Mouse (Mus musculus) liver, embryonic 14.5 days (tissue): Measurements from ENCODE around the gene Stxbp3. TPM values are rescaled to one million over a fixed set of nuclear protein-coding genes. Genes with fewer than 3 reads are reported as not detected.
"Not testable (repeated sequence)": the region's sequence is repeated elsewhere in the genome, so short reads cannot be mapped to it uniquely, and the experiment has no call there.

Experiments
- ATAC-seq: fragments of 200-750 bp; cut with Nextera tagmentation; 2 replicates; pipeline ENCODE4 v1.8.0; 2017; ENCODE audit warnings: moderate number of reproducible peaks, mild to moderate bottlenecking, moderate library complexity; ENCODE audit not compliant: insufficient read depth
- DNase-seq, 3 experiments: peaks; one replicate each; pipeline ENCODE4 v3.0.0-alpha.2; 2012 to 2013; ENCODE audit warnings: low read depth in 3 of 3, low spot score in 3 of 3
- H3K27ac ChIP-seq: fragments of 300-500 bp; sonication (generic); 2 replicates; pipeline ENCODE4 v1.5.1; 2014; ENCODE audit warnings: moderate library complexity, mild to moderate bottlenecking, control low read depth, inconsistent platforms
- H3K27me3 ChIP-seq: fragments of 300-500 bp; sonication (generic); 2 replicates; pipeline ENCODE4 v1.6.1; 2014; ENCODE audit warnings: mild to moderate bottlenecking, low read length, moderate library complexity; ENCODE audit not compliant: control insufficient read depth, insufficient read depth
- H3K36me3 ChIP-seq: fragments of 300-500 bp; sonication (generic); replicated peaks from 2 replicates; pipeline ENCODE4 v1.6.1; 2014; ENCODE audit warnings: low read depth; ENCODE audit not compliant: control insufficient read depth, insufficient read depth
- H3K4me1 ChIP-seq, 2 experiments: fragments of 200-500 bp in 1 of 2; fragments of 300-500 bp in 1 of 2; sonication (generic) in 1 of 2; replicated peaks; 2 replicates each; pipeline ENCODE4 v1.6.1; 2012 to 2014; ENCODE audit warnings: antibody characterized with exemption in 1 of 2, inconsistent platforms in 1 of 2, low read length in 1 of 2; ENCODE audit not compliant: control insufficient read depth in 2 of 2, insufficient read depth in 2 of 2
- H3K4me2 ChIP-seq: fragments of 300-500 bp; sonication (generic); 2 replicates; pipeline ENCODE4 v1.6.1; 2014; ENCODE audit warnings: low read depth, mild to moderate bottlenecking, control low read depth, moderate library complexity
- H3K4me3 ChIP-seq, 2 experiments: fragments of 200-500 bp in 1 of 2; fragments of 300-500 bp in 1 of 2; sonication (generic) in 1 of 2; 2 replicates each; pipeline ENCODE4 v1.5.1; 2012 to 2014; ENCODE audit warnings: low read depth in 2 of 2, low read length in 2 of 2, mild to moderate bottlenecking in 2 of 2, control low read depth in 1 of 2, inconsistent platforms in 1 of 2, moderate library complexity in 1 of 2; ENCODE audit not compliant: insufficient read depth in 1 of 2
- H3K9ac ChIP-seq: fragments of 300-500 bp; sonication (generic); replicated peaks from 2 replicates; pipeline ENCODE4 v1.6.1; 2014; ENCODE audit warnings: mild to moderate bottlenecking, control low read depth, moderate library complexity
- H3K9me3 ChIP-seq: fragments of 300-500 bp; sonication (generic); 2 replicates; pipeline ENCODE4 v1.6.1; 2016; ENCODE audit warnings: low read length, mixed read lengths; ENCODE audit not compliant: control insufficient read depth
- CTCF ChIP-seq: IDR thresholded peaks from 2 replicates; pipeline ENCODE4 v1.5.1; 2016; ENCODE audit warnings: antibody characterized with exemption, low read depth, control low read depth
- EP300 ChIP-seq: IDR thresholded peaks from 2 replicates; pipeline ENCODE4 v1.6.1; 2016; ENCODE audit warnings: antibody characterized with exemption, low read depth
- WGBS: fragments of 180-500 bp; shearing (Covaris S2); extraction: QIAGEN DNeasy Blood & Tissue Kit; methylation state at CpG from one replicate; pipeline ENCODE4 v1.1.7; 2014; ENCODE audit not compliant: insufficient replicate concordance; 5-methylcytosine and 5-hydroxymethylcytosine counted together
- polyA plus RNA-seq, 2 experiments: library from polyadenylated mRNA; depleted of rRNA in 1 of 2; stranded (reverse) in 1 of 2; unstranded in 1 of 2; fragments of >200 nt; fragmentation: Nextera tagmentation in 1 of 2; extraction: Ambion mirVana in 1 of 2; gene quantifications; 2 replicates each; pipeline versions ENCODE4 v1.2.1 to v1.2.3; 2012 to 2014

The Stxbp3 gene
- polyA plus RNA-seq, 2 experiments: 11.6 to 16.5 TPM

GRCm38 (mm10) chr3:108865676-108866075 is 25.4 kb upstream of the Stxbp3 start:
- no peaks in the 10 kb centered on the region for H3K36me3 ChIP-seq
- H3K27me3 ChIP-seq: no peaks in the 10 kb centered on the region
- 73% methylated on average over 3 of the region's 3 CpGs for WGBS
- H3K4me1 ChIP-seq: no peaks in the 10 kb centered on the region
- H3K9ac ChIP-seq: no peak overlapping the region
- no peaks in the 10 kb centered on the region for H3K9me3 ChIP-seq
- TF ChIP-seq EP300 (no peak), CTCF (no peak)
- no peak overlapping the region for H3K4me2 ChIP-seq
- DNase-seq: no peak
- no peak overlapping the region for H3K4me3 ChIP-seq
- no peak overlapping the region for H3K27ac ChIP-seq
- ATAC-seq: no peak

- DNase-seq (no peak), ATAC-seq (no peak)
- Histone ChIP-seq H3K4me1 (no peaks in the 10 kb centered on the region), H3K9me3 (no peaks in the 10 kb centered on the region), H3K9ac (no peak overlapping the region), H3K27ac (no peak overlapping the region), H3K36me3 (no peaks in the 10 kb centered on the region), H3K4me2 (no peak overlapping the region), H3K4me3 (no peak overlapping the region), H3K27me3 (no peaks in the 10 kb centered on the region)
- TF ChIP-seq EP300 (no peak), CTCF (no peak)
- WGBS: 26% methylated on average over 3 of the region's 3 CpGs
These were observed 24.8 kb upstream of the Stxbp3 start for GRCm38 (mm10) chr3:108865129-108865528.

- Histone ChIP-seq H3K4me3 (no peak overlapping the region), H3K9ac (no peak overlapping the region), H3K4me1 (no peaks in the 10 kb centered on the region), H3K27ac (no peak overlapping the region), H3K9me3 (no peaks in the 10 kb centered on the region), H3K36me3 (no peaks in the 10 kb centered on the region), H3K4me2 (no peak overlapping the region), H3K27me3 (no peaks in the 10 kb centered on the region)
- TF ChIP-seq CTCF: no peak
- no peak for TF ChIP-seq EP300
- DNase-seq (no peak), ATAC-seq (no peak)
- 75% methylated on average over 10 of the region's 10 CpGs for WGBS
These were observed 22.8 kb upstream of the Stxbp3 start for GRCm38 (mm10) chr3:108863091-108863490.

GRCm38 (mm10) chr3:108862282-108862681 is 22.0 kb upstream of the Stxbp3 start:
- H3K4me3 ChIP-seq, H3K9me3 ChIP-seq, H3K27me3 ChIP-seq, H3K36me3 ChIP-seq, H3K4me2 ChIP-seq, DNase-seq, ATAC-seq, H3K27ac ChIP-seq, H3K4me1 ChIP-seq, H3K9ac ChIP-seq: not testable (repeated sequence)
- 75% methylated on average over 4 of the region's 4 CpGs for WGBS

GRCm38 (mm10) chr3:108860786-108861185 is 20.5 kb upstream of the Stxbp3 start:
- no peak for DNase-seq
- no peaks in the 10 kb centered on the region for H3K27me3 ChIP-seq
- 38% methylated on average over 2 of the region's 2 CpGs for WGBS
- no peak overlapping the region for H3K4me2 ChIP-seq
- no peak overlapping the region for H3K27ac ChIP-seq
- no peaks in the 10 kb centered on the region for H3K4me1 ChIP-seq
- H3K4me3 ChIP-seq: no peak overlapping the region
- ATAC-seq: no peak
- TF ChIP-seq CTCF: no peak
- no peak for TF ChIP-seq EP300
- H3K9ac ChIP-seq: no peak overlapping the region
- H3K36me3 ChIP-seq: no peaks in the 10 kb centered on the region
- H3K9me3 ChIP-seq: no peaks in the 10 kb centered on the region
